ENCODE assay signal across 22 mouse cellular contexts in the genomic region with DNA sequence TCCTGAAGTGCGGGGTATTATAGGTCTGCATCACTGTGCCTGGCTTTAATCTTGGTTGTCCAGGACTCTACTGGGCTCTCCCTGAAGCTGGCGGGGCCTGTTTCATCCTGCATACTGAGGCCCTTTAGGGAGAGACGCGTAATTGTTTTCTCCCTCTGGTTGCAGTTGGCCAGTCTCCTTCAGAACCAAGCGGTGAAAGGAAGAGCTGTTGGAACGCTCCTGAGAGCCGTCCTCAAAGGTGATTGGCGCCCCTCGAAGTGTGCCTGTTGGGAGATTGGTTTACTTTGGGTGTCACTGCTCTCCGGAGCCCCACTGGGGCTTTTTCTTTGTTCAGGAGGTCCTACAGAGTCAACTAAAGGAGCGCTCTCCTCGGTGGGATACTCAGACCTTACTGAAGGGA. TPM values are rescaled to one million over a fixed set of nuclear protein-coding genes. Genes with fewer than 3 reads are reported as not detected.
"Had no signal": no experiment of that assay in that cellular context is flagged by ENCODE, and none has a peak within 500 bp of the region (broad histone marks: within the 10 kb centered on the region; RNA-seq: fewer than 3 reads in every experiment).

No protein-coding gene starts in this region.

- H3K9me3 ChIP-seq: megakaryocyte, embryonic 14.5 days; midbrain, embryonic 13.5 days; midbrain, embryonic 15.5 days; neural tube, embryonic 12.5 days; stomach, embryonic 15.5 days had no signal

- H3K4me2 ChIP-seq: lung, embryonic 14.5 days; midbrain, embryonic 11.5 days; midbrain, embryonic 13.5 days; midbrain, embryonic 15.5 days; neural tube, embryonic 12.5 days; stomach, embryonic 15.5 days had no signal

- DNase-seq: lung, adult 18-20 months; lung, embryonic 14.5 days; lung, postnatal 10 days; retina, postnatal 1 day; right cerebral cortex, adult 18-20 months; right cerebral cortex, postnatal 25 days; right cerebral cortex, postnatal 4 days; spleen, adult 18-20 months; thymus, adult 2 months; thymus, postnatal 25 days; thymus, postnatal 4 days had no signal

- H3K27ac ChIP-seq: macrophage; midbrain, embryonic 13.5 days; midbrain, embryonic 15.5 days; neural tube, embryonic 12.5 days; stomach, embryonic 15.5 days had no signal

- ATAC-seq: midbrain, embryonic 13.5 days; midbrain, embryonic 15.5 days had no signal

- H3K4me3 ChIP-seq: megakaryocyte, embryonic 14.5 days; midbrain, embryonic 13.5 days; midbrain, embryonic 15.5 days; neural tube, embryonic 12.5 days; stomach, embryonic 15.5 days had no signal

- H3K36me3 ChIP-seq: midbrain, embryonic 13.5 days; midbrain, embryonic 15.5 days; neural tube, embryonic 12.5 days; stomach, embryonic 15.5 days had no signal

- H3K9ac ChIP-seq: lung, embryonic 14.5 days; midbrain, embryonic 13.5 days; midbrain, embryonic 15.5 days; neural tube, embryonic 12.5 days; stomach, embryonic 15.5 days had no signal

- H3K27me3 ChIP-seq: megakaryocyte, embryonic 14.5 days; midbrain, embryonic 13.5 days; midbrain, embryonic 15.5 days; neural tube, embryonic 12.5 days; stomach, embryonic 15.5 days had no signal

- H3K4me1 ChIP-seq: midbrain, embryonic 13.5 days; midbrain, embryonic 15.5 days; neural tube, embryonic 12.5 days; stomach, embryonic 15.5 days had no signal

RNA-seq across cellular contexts. Expression of a gene that starts 12.1 kb away (rescaled TPM):
- total RNA-seq: megakaryocyte progenitor cell, adult 5-6 weeks; monocyte, adult 5-6 weeks; neutrophil, adult 5-6 weeks had no signal
- polyA plus RNA-seq: macrophage; small intestine, adult 2 months had no signal
